Mouse (Mus musculus) bone marrow macrophage, adult 2 months (primary cell): ENCODE measurements around the gene Cpne4. TPM values are rescaled to one million over a fixed set of nuclear protein-coding genes. Genes with fewer than 3 reads are reported as not detected.
A peak's percentile ranks its signal among the peaks of the same experiment; 100 is the strongest.

Source experiments
- H3K27ac ChIP-seq: 2 replicates; pipeline ENCODE4 v1.5.1; 2012; ENCODE audit warnings: low read depth, low read length; ENCODE audit not compliant: insufficient read depth
- H3K4me1 ChIP-seq: 2 replicates; pipeline ENCODE4 v1.6.1; 2012; ENCODE audit warnings: low read length; ENCODE audit not compliant: control insufficient read depth, insufficient read depth
- H3K4me3 ChIP-seq: 2 replicates; pipeline ENCODE4 v1.5.1; 2012; ENCODE audit warnings: mild to moderate bottlenecking, low read length, moderate library complexity; ENCODE audit not compliant: insufficient read depth
- CTCF ChIP-seq: IDR thresholded peaks from 2 replicates; pipeline ENCODE4 v1.5.1; 2012; ENCODE audit warnings: low read depth, mild to moderate bottlenecking, low read length, moderate library complexity
- POLR2A ChIP-seq: IDR thresholded peaks from 2 replicates; pipeline ENCODE4 v1.6.1; 2012; ENCODE audit warnings: mild to moderate bottlenecking, low read depth, low read length, borderline replicate concordance
- polyA plus RNA-seq: library from polyadenylated mRNA; stranded (reverse); fragments of >200 nt; gene quantifications from 2 replicates; pipeline ENCODE4 v1.2.4, GENCODE M21; 2012; ENCODE audit not compliant: missing spikeins, insufficient read depth, insufficient read length

Cpne4 gene
- polyA plus RNA-seq, 1 experiment, result not detected

DNA sequence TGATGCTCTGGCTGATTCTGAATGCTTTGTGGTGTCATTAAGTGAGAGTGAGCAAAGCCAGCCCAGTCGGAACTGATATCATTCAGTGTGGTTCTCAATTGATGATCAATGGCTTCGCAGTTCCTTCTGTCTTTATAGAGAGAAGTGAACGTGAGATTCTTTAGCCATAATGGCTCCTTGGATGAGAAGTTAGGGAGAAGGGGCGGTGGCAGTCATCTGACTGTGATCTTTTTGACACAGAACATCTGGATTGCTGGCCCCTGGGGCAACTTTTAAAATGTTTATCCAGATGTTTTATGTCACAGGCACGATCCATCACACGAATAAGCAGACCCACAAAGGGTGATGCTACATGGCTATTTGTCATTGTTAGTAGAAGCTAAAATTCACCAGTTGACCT, 35.6 kb downstream of the Cpne4 start:
- no peak overlapping the region for H3K4me3 ChIP-seq
- no peaks in the 10 kb centered on the region for H3K4me1 ChIP-seq
- TF ChIP-seq POLR2A (no peak), CTCF (no peak)
- H3K27ac ChIP-seq, result no peak overlapping the region

DNA sequence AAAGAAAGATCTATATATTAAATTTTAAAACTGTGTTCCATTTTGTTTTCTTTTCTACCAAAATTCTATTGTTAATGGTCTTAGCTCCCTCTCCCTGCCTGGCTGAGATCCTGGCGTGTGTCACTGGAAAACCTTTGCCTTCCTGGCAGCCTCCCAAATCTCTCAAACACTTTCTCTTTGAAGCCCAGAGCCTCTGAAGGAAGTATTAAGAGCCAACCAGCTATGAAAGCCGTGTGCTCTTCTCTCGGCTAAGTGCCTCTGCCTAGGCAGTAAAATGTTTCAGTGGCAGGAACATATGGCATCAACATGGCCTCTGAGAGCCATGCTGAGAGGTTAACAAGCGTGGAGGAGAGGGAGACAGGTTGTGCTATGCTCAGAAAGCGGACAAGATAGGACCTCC, 47.5 kb downstream of the Cpne4 start:
- H3K4me3 ChIP-seq, result no peak overlapping the region
- TF ChIP-seq CTCF, result no peak

DNA sequence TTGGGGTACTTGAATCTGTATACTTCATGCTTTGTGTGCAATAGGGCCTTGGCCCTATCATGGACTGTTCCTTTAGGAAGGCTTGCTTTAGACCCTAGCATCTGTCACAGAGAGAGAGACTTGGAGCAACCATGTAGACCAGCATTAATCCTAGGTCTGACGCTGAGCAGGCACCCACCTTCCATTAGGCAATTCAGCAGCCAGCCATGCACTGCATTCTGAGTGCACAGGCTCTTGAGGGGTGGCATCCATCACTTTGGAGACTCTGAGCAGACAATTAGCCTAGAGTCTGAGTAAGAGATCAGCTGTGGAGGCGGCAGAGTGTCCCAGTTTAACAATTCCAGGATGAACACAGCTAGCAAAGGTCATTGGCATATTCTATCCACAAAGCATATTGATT, 47.9 kb downstream of the Cpne4 start:
- Histone ChIP-seq H3K4me3 (no peak overlapping the region), H3K4me1 (no peaks in the 10 kb centered on the region), H3K27ac (no peak overlapping the region)
- no peak for TF ChIP-seq POLR2A
- no peak for TF ChIP-seq CTCF

More for the DNA sequence above, 47.5 kb downstream of the Cpne4 start:
- H3K4me1 ChIP-seq, result no peaks in the 10 kb centered on the region
- no peak overlapping the region for H3K27ac ChIP-seq

DNA sequence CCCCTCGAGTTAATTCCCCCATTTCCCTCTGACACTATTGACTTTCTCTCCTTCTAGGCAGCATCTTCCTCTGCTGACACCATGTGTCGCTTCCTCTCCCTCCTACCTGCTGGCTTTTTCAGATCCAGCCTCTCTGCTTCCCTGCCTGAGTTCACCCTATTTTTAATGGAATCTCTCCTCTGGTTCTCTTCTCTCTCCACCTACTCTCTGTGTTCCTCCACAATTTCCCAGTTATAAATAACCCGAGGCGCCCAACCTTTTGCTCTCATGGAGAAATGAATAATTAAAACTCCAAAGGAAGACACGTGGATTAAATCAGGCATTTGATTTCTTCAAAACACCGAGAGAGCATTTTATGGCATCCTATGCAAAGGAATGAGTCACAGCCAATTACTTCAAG, 65.4 kb downstream of the Cpne4 start:
- H3K4me1 ChIP-seq, result no peaks in the 10 kb centered on the region
- no peak overlapping the region for H3K27ac ChIP-seq
- no peak overlapping the region for H3K4me3 ChIP-seq
- no peak for TF ChIP-seq CTCF
- no peak for TF ChIP-seq POLR2A

DNA sequence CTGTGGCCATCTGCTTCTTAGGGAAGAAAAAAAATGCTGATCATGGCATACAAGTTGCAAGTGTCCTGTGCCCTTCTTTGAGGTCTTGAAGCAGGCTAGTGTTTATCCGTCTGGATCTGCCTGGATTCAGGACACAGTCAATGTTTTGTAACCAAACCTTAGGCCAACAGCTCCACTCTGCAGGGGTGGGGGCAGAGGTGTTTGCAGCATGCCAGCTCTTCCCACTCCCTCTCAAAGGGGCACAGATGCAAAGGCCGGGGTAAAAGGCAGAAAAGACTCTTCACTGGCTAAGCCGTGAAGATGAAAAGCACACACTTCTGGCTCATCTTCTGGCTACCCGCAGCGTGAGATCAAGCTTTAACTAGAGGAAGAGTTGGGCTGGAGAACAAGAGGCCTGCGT, 69.6 kb downstream of the Cpne4 start:
- Histone ChIP-seq H3K4me1 (no peaks in the 10 kb centered on the region), H3K27ac (no peak overlapping the region), H3K4me3 (no peak overlapping the region)
- TF ChIP-seq CTCF (no peak), POLR2A (no peak)

DNA sequence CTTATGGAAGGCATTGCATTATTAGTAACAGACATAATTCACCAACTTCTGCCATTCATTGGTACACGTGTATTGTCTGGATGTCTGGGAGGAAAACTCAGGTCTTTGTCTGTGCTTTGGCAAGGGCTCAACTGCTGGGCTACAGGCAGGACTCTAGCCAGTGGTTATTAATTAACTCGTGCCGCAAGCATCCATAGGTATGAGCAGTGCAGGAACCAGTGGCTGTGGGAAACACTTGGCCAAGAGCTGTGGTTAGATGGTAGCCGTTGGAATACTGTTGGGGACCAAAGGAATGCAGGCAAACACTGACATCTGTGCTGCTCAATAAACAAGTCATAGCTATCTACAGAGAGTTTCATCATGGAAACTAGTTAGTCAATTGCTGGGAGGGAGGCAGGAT, 76.5 kb downstream of the Cpne4 start:
- Histone ChIP-seq H3K4me3 (no peak overlapping the region), H3K27ac (no peak overlapping the region), H3K4me1 (no peaks in the 10 kb centered on the region)
- no peak for TF ChIP-seq CTCF
- no peak for TF ChIP-seq POLR2A

DNA sequence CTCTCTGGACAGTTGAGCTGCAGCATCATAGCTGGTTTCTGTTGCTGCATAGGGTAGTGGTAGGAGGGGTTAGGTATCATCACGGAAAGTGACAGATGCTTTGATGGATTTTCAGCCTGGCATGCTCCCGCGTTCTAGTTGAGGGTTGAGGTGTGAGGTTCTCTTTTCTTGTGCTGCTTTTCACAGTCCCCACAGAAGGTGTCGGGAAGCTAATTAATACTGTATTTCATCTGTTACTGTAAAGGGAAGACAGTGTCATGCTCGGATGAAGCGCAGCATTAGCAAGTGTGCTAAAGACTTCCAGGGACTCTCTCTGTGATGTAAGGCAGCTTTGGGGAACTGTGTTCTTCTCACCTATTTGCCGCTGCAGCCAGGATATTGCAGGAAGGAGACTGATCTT, 80.7 kb downstream of the Cpne4 start:
- Histone ChIP-seq H3K4me1 (peaks cover 9% of the 10 kb centered on the region), H3K4me3 (no peak overlapping the region), H3K27ac (no peak overlapping the region)
- TF ChIP-seq CTCF (no peak), POLR2A (no peak)

DNA sequence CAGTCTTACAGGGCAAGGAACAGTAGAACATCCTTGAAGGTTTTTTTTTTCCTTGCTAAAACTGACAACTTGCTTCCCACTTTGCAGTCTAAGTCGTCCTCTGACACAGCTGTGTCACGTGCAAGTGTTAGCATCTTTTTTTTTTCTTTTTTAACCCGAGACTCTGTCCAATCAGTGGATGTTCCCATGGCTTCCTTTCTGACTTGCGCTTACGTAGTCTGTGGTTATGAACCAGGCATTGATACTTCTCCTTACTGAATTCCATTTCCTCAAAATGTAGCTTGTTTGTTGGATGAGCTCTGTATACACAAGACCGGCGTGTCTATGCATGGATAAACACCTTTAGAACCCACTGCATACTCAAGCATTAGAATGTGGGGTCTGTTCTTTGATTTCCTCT, 82.2 kb downstream of the Cpne4 start:
- Histone ChIP-seq H3K4me1 (peaks cover 9% of the 10 kb centered on the region), H3K27ac (0 out of 2 replicates have a peak overlapping the region, but pooled peaks have one; percentile 23), H3K4me3 (no peak overlapping the region)
- TF ChIP-seq POLR2A (no peak), CTCF (no peak)

DNA sequence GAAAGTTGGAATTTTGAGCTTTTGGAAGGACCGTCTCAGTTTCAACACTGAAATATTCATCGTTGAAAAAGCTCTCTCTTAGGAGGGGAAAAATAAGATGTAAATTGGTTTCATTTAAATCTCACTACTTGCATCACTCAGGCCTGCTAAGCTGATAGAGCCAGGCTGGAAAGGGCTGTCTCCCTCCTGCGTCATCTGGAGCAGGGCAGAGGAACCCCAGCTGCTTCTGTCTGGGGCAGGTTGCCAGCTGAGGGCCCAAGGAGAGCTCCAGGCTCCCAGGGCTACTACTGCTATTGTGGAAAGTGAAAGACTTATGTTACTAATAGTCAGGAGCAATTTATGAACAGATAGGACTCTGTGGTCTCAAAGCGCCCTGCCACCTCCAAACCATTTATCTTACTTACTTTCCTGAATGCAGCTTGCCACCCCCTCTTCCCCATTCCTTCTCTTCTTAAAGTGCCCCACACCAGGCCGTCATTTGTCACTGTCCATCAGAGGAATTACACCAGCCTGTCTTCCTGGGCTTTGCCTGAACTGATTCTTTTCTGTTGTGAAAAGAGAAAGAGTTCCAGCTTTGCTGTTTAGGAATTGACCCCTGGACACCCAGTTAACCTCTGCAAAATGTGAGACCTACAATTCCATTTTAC, 99.4 kb downstream of the Cpne4 start:
- no peak for TF ChIP-seq POLR2A
- no peaks in the 10 kb centered on the region for H3K4me1 ChIP-seq
- H3K27ac ChIP-seq, result no peak overlapping the region
- H3K4me3 ChIP-seq, result no peak overlapping the region

DNA sequence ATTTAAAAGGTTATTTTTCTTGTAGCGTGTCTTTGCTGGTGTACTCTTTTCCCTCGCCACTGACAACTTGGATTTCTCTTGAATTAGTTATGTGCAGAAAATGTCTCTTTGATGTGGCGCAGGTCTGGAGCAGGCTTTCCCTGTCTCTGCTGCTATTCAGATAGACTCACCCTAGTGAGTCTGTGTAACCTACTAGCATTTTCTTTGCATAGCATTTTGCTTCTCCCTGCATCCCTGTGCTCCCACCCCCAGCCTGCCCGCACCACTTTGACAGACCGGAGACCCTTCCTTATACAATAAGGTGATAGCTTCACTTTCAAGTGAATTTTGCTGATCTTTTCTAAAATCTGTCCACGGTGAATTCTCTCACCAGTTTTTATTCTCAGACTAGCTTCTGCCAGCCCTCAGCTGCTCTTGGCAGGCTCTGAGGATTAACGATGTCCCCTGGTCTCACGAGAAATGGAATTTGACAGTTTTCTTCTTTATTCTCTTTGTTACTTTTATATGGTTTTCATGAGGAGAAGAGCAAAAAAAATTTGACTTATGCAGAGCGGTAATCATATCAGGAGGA, 105.7 kb downstream of the Cpne4 start:
- Histone ChIP-seq H3K27ac (no peak overlapping the region), H3K4me3 (no peak overlapping the region), H3K4me1 (no peaks in the 10 kb centered on the region)
- no peak for TF ChIP-seq POLR2A
- TF ChIP-seq CTCF, result no peak
